Mouse (Mus musculus) heart, embryonic 13.5 days (tissue): Measurements from ENCODE around the gene Gm7694. TPM values are rescaled to one million over a fixed set of nuclear protein-coding genes. Genes with fewer than 3 reads are reported as not detected.
A peak's percentile ranks its signal among the peaks of the same experiment; 100 is the strongest.

Source experiments
- ATAC-seq: fragments of 200-750 bp; cut with Nextera tagmentation; 2 replicates; pipeline ENCODE4 v1.8.0; 2017; ENCODE audit warnings: moderate TSS enrichment; ENCODE audit not compliant: insufficient number of reproducible peaks, low FRiP score, low TSS enrichment; ENCODE audit errors: extremely low read depth
- H3K27ac ChIP-seq: fragments of 300-500 bp; sonication (generic); replicated peaks from 2 replicates; pipeline ENCODE4 v1.5.1; 2015; ENCODE audit warnings: moderate library complexity, mild to moderate bottlenecking, inconsistent platforms
- H3K27me3 ChIP-seq: fragments of 300-500 bp; sonication (generic); replicated peaks from 2 replicates; pipeline ENCODE4 v1.6.1; 2015; ENCODE audit warnings: mild to moderate bottlenecking, inconsistent platforms
- H3K36me3 ChIP-seq: fragments of 300-500 bp; sonication (generic); 2 replicates; pipeline ENCODE4 v1.6.1; 2015; ENCODE audit warnings: mild to moderate bottlenecking, inconsistent platforms
- H3K4me1 ChIP-seq: fragments of 300-500 bp; sonication (generic); 2 replicates; pipeline ENCODE4 v1.6.1; 2015; ENCODE audit warnings: inconsistent platforms
- H3K4me2 ChIP-seq: fragments of 300-500 bp; sonication (generic); 2 replicates; pipeline ENCODE4 v1.6.1; 2015; ENCODE audit warnings: inconsistent platforms, mild to moderate bottlenecking, moderate library complexity
- H3K4me3 ChIP-seq: fragments of 300-500 bp; sonication (generic); 2 replicates; pipeline ENCODE4 v1.5.1; 2015; ENCODE audit warnings: moderate library complexity, mild to moderate bottlenecking, inconsistent platforms
- H3K9ac ChIP-seq: fragments of 300-500 bp; sonication (generic); 2 replicates; pipeline ENCODE4 v1.6.1; 2015; ENCODE audit warnings: inconsistent platforms, mild to moderate bottlenecking, moderate library complexity
- H3K9me3 ChIP-seq: fragments of 300-500 bp; sonication (generic); 2 replicates; pipeline ENCODE4 v1.6.1; 2016; ENCODE audit warnings: inconsistent platforms
- WGBS: fragments of 180-500 bp; shearing (Covaris S2); methylation state at CpG from one replicate; pipeline ENCODE4 v1.1.7; 2015; ENCODE audit warnings: mixed read lengths; 5-methylcytosine and 5-hydroxymethylcytosine counted together
- polyA plus RNA-seq: library from polyadenylated mRNA; unstranded; fragments of >200 nt; fragmentation: Nextera tagmentation; extraction: Ambion mirVana; gene quantifications from 2 replicates; pipeline ENCODE4 v1.2.1, GENCODE M21; 2015

The Gm7694 gene
- polyA plus RNA-seq: 4.8 and 5.6 TPM in 2 replicates

- no peaks in the 10 kb centered on the region for H3K27me3 ChIP-seq
- no peaks in the 10 kb centered on the region for H3K9me3 ChIP-seq
- WGBS: 82% methylated on average over 4 of the region's 4 CpGs
- no peak within 1 kb of the TSS for H3K27ac ChIP-seq
- ATAC-seq: no peak
- peaks cover 9% of the 10 kb centered on the region for H3K36me3 ChIP-seq
- no peak within 1 kb of the TSS for H3K9ac ChIP-seq
- H3K4me1 ChIP-seq: peaks cover 4% of the 10 kb centered on the region; the same call in 1 of the 2 replicates
- H3K4me2 ChIP-seq: no peak within 1 kb of the TSS
- H3K4me3 ChIP-seq: no peak within 1 kb of the TSS
Observed at GRCm38 (mm10) chr1:170306232-170306631, at the start of gene Gm7694. Gm7694 (minus strand) TSS chr1:170306332.

GRCm38 (mm10) chr1:170353335-170353734, 47.2 kb upstream of the Gm7694 start:
- H3K9me3 ChIP-seq: no peaks in the 10 kb centered on the region
- WGBS: 63% methylated on average over 3 of the region's 3 CpGs
- H3K9ac ChIP-seq: no peak overlapping the region
- no peak overlapping the region for H3K4me3 ChIP-seq
- H3K27ac ChIP-seq: no peak overlapping the region
- H3K4me2 ChIP-seq: no peak overlapping the region
- ATAC-seq: no peak
- H3K27me3 ChIP-seq: no peaks in the 10 kb centered on the region
- H3K4me1 ChIP-seq: peaks cover 11% of the 10 kb centered on the region
- no peaks in the 10 kb centered on the region for H3K36me3 ChIP-seq

- H3K27ac ChIP-seq: no peak overlapping the region
- no peak overlapping the region for H3K4me3 ChIP-seq
- H3K27me3 ChIP-seq: no peaks in the 10 kb centered on the region
- H3K9me3 ChIP-seq: no peaks in the 10 kb centered on the region
- peaks cover 11% of the 10 kb centered on the region for H3K4me1 ChIP-seq
- ATAC-seq: no peak
- no peak overlapping the region for H3K4me2 ChIP-seq
- no peak overlapping the region for H3K9ac ChIP-seq
- no peaks in the 10 kb centered on the region for H3K36me3 ChIP-seq
Observed at GRCm38 (mm10) chr1:170351080-170351479, 44.9 kb upstream of the Gm7694 start.

- Histone ChIP-seq H3K36me3 (no peaks in the 10 kb centered on the region), H3K27ac (peak overlapping the region; percentile 53), H3K4me3 (no peak overlapping the region), H3K9me3 (no peaks in the 10 kb centered on the region), H3K9ac (no peak overlapping the region), H3K27me3 (no peaks in the 10 kb centered on the region), H3K4me1 (peaks cover 17% of the 10 kb centered on the region), H3K4me2 (no peak overlapping the region)
- ATAC-seq: no peak
- 63% methylated on average over 3 of the region's 3 CpGs for WGBS
Observed at GRCm38 (mm10) chr1:170346266-170346665, 40.1 kb upstream of the Gm7694 start.

GRCm38 (mm10) chr1:170343906-170344305, 37.8 kb upstream of the Gm7694 start:
- no peak for ATAC-seq
- peaks cover 17% of the 10 kb centered on the region for H3K4me1 ChIP-seq
- H3K9me3 ChIP-seq: no peaks in the 10 kb centered on the region
- no peaks in the 10 kb centered on the region for H3K27me3 ChIP-seq
- H3K27ac ChIP-seq: no peak overlapping the region
- no peak overlapping the region for H3K9ac ChIP-seq
- no peak overlapping the region for H3K4me3 ChIP-seq
- no peak overlapping the region for H3K4me2 ChIP-seq
- no peaks in the 10 kb centered on the region for H3K36me3 ChIP-seq
- 96% methylated on average over 4 of the region's 4 CpGs for WGBS

- ATAC-seq: no peak
- Histone ChIP-seq H3K27me3 (no peaks in the 10 kb centered on the region), H3K9ac (no peak overlapping the region), H3K4me1 (peaks cover 17% of the 10 kb centered on the region), H3K9me3 (no peaks in the 10 kb centered on the region), H3K36me3 (peaks cover under 1% of the 10 kb centered on the region; the same call in 1 of the 2 replicates), H3K4me2 (no peak overlapping the region), H3K27ac (no peak overlapping the region), H3K4me3 (no peak overlapping the region)
- 60% methylated on average over 8 of the region's 8 CpGs for WGBS
Observed at GRCm38 (mm10) chr1:170343081-170343480, 36.9 kb upstream of the Gm7694 start.

GRCm38 (mm10) chr1:170339943-170340342, 33.8 kb upstream of the Gm7694 start:
- Histone ChIP-seq H3K4me1 (peaks cover 12% of the 10 kb centered on the region; the same call in 1 of the 2 replicates), H3K4me2 (no peak overlapping the region), H3K27me3 (no peaks in the 10 kb centered on the region), H3K9ac (no peak overlapping the region), H3K9me3 (no peaks in the 10 kb centered on the region), H3K27ac (no peak overlapping the region), H3K36me3 (peaks cover 12% of the 10 kb centered on the region), H3K4me3 (no peak overlapping the region)
- 91% methylated on average over 3 of the region's 3 CpGs for WGBS
- no peak for ATAC-seq

GRCm38 (mm10) chr1:170332775-170333174, 26.6 kb upstream of the Gm7694 start:
- H3K27ac ChIP-seq: no peak overlapping the region
- no peaks in the 10 kb centered on the region for H3K9me3 ChIP-seq
- no peak overlapping the region for H3K4me3 ChIP-seq
- H3K36me3 ChIP-seq: peaks cover 29% of the 10 kb centered on the region
- WGBS: 66% methylated on average over 4 of the region's 4 CpGs
- no peak overlapping the region for H3K9ac ChIP-seq
- no peak overlapping the region for H3K4me2 ChIP-seq
- H3K27me3 ChIP-seq: no peaks in the 10 kb centered on the region
- H3K4me1 ChIP-seq: peaks cover 20% of the 10 kb centered on the region
- no peak for ATAC-seq

- Histone ChIP-seq H3K36me3 (peaks cover 33% of the 10 kb centered on the region), H3K9me3 (no peaks in the 10 kb centered on the region), H3K4me1 (peaks cover 20% of the 10 kb centered on the region), H3K27me3 (no peaks in the 10 kb centered on the region), H3K4me3 (no peak overlapping the region), H3K4me2 (no peak overlapping the region), H3K9ac (0 out of 2 replicates have a peak overlapping the region, but pooled peaks have one; percentile 1), H3K27ac (0 out of 2 replicates have a peak overlapping the region, but pooled peaks have one; percentile 33)
- WGBS: 41% methylated on average over 6 of the region's 6 CpGs
- no peak for ATAC-seq
Observed at GRCm38 (mm10) chr1:170331926-170332325, 25.8 kb upstream of the Gm7694 start.

- ATAC-seq: no peak
- no peaks in the 10 kb centered on the region for H3K9me3 ChIP-seq
- no peaks in the 10 kb centered on the region for H3K27me3 ChIP-seq
- WGBS: 77% methylated on average over 4 of the region's 4 CpGs
- H3K36me3 ChIP-seq: peaks cover 29% of the 10 kb centered on the region
- H3K4me2 ChIP-seq: no peak overlapping the region
- no peaks in the 10 kb centered on the region for H3K4me1 ChIP-seq
- H3K4me3 ChIP-seq: no peak overlapping the region
- no peak overlapping the region for H3K27ac ChIP-seq
- no peak overlapping the region for H3K9ac ChIP-seq
Observed at GRCm38 (mm10) chr1:170325277-170325676, 19.1 kb upstream of the Gm7694 start.

- Histone ChIP-seq H3K27ac (no peak overlapping the region), H3K9me3 (no peaks in the 10 kb centered on the region), H3K4me2 (no peak overlapping the region), H3K4me1 (no peaks in the 10 kb centered on the region), H3K4me3 (no peak overlapping the region), H3K9ac (no peak overlapping the region), H3K27me3 (no peaks in the 10 kb centered on the region), H3K36me3 (peaks cover 38% of the 10 kb centered on the region)
- 89% methylated on average over 1 of the region's 1 CpGs for WGBS
- ATAC-seq: no peak
Observed at GRCm38 (mm10) chr1:170324312-170324711, 18.2 kb upstream of the Gm7694 start.

GRCm38 (mm10) chr1:170323001-170323400, 16.9 kb upstream of the Gm7694 start:
- no peak overlapping the region for H3K4me2 ChIP-seq
- H3K4me3 ChIP-seq: no peak overlapping the region
- ATAC-seq: no peak
- peaks cover 40% of the 10 kb centered on the region for H3K36me3 ChIP-seq
- H3K27me3 ChIP-seq: no peaks in the 10 kb centered on the region
- no peaks in the 10 kb centered on the region for H3K4me1 ChIP-seq
- WGBS: 81% methylated on average over 10 of the region's 10 CpGs
- H3K9ac ChIP-seq: no peak overlapping the region
- no peaks in the 10 kb centered on the region for H3K9me3 ChIP-seq
- no peak overlapping the region for H3K27ac ChIP-seq
